Mouse (Mus musculus) splenic B cell, adult 2 months (primary cell): ENCODE results near the gene Klhdc1.

Source experiments
- DNase-seq: peaks from one replicate; pipeline ENCODE4 v3.0.0-alpha.2; 2011; ENCODE audit warnings: low read depth, low spot score
- H3K27me3 ChIP-seq: 2 replicates; pipeline ENCODE4 v1.6.1; 2012; ENCODE audit warnings: mild to moderate bottlenecking, low read length, moderate library complexity, mixed read lengths; ENCODE audit not compliant: control insufficient read depth, poor library complexity, insufficient read depth, severe bottlenecking
- H3K36me3 ChIP-seq: 2 replicates; pipeline ENCODE4 v1.6.1; 2012; ENCODE audit warnings: mild to moderate bottlenecking, low read length, moderate library complexity, mixed read lengths; ENCODE audit not compliant: control insufficient read depth, poor library complexity, insufficient read depth, severe bottlenecking

Gene Klhdc1

GRCm38 (mm10) chr12:69213186-69213777, 27.7 kb upstream of the Klhdc1 start:
- Histone ChIP-seq H3K36me3 (no peaks in the 10 kb centered on the region), H3K27me3 (no peaks in the 10 kb centered on the region)
- DNase-seq: no peak

GRCm38 (mm10) chr12:69214393-69214792, 26.6 kb upstream of the Klhdc1 start:
- H3K36me3 ChIP-seq: no peaks in the 10 kb centered on the region
- no peak for DNase-seq
- no peaks in the 10 kb centered on the region for H3K27me3 ChIP-seq

GRCm38 (mm10) chr12:69215000-69215785, 25.8 kb upstream of the Klhdc1 start:
- H3K27me3 ChIP-seq: no peaks in the 10 kb centered on the region
- DNase-seq: no peak

GRCm38 (mm10) chr12:69216587-69216986, 24.4 kb upstream of the Klhdc1 start:
- Histone ChIP-seq H3K36me3 (no peaks in the 10 kb centered on the region), H3K27me3 (no peaks in the 10 kb centered on the region)
- no peak for DNase-seq

More at GRCm38 (mm10) chr12:69215000-69215785, 25.8 kb upstream of the Klhdc1 start:
- H3K36me3 ChIP-seq: no peaks in the 10 kb centered on the region

- H3K36me3 ChIP-seq: no peaks in the 10 kb centered on the region
- H3K27me3 ChIP-seq: no peaks in the 10 kb centered on the region
- no peak for DNase-seq
Measured at GRCm38 (mm10) chr12:69220613-69221277, 20.2 kb upstream of the Klhdc1 start.

- peak; percentile 80 for DNase-seq
- Histone ChIP-seq H3K27me3 (no peaks in the 10 kb centered on the region), H3K36me3 (no peaks in the 10 kb centered on the region)
Measured at GRCm38 (mm10) chr12:69227776-69228466, 13.1 kb upstream of the Klhdc1 start, which contains the start of gene Pole2. Pole2 (minus strand) TSS chr12:69228195.

- DNase-seq: peak; percentile 68
- H3K36me3 ChIP-seq: no peaks in the 10 kb centered on the region
- no peaks in the 10 kb centered on the region for H3K27me3 ChIP-seq
Measured at GRCm38 (mm10) chr12:69229251-69229650, 11.7 kb upstream of the Klhdc1 start.

- no peak for DNase-seq
- H3K27me3 ChIP-seq: no peaks in the 10 kb centered on the region
- no peaks in the 10 kb centered on the region for H3K36me3 ChIP-seq
Measured at GRCm38 (mm10) chr12:69235782-69236181, 5.2 kb upstream of the Klhdc1 start.

- Histone ChIP-seq H3K36me3 (no peaks in the 10 kb centered on the region), H3K27me3 (no peaks in the 10 kb centered on the region)
- DNase-seq: no peak
Measured at GRCm38 (mm10) chr12:69238284-69238683, 2.7 kb upstream of the Klhdc1 start.

GRCm38 (mm10) chr12:69241405-69241770, 412 bp downstream of the Klhdc1 start:
- no peak for DNase-seq
- Histone ChIP-seq H3K36me3 (no peaks in the 10 kb centered on the region), H3K27me3 (no peaks in the 10 kb centered on the region)

- DNase-seq: peak; percentile 62
- Histone ChIP-seq H3K36me3 (no peaks in the 10 kb centered on the region), H3K27me3 (no peaks in the 10 kb centered on the region)
Measured at GRCm38 (mm10) chr12:69241771-69242431, 925 bp downstream of the Klhdc1 start.

- Histone ChIP-seq H3K36me3 (peaks cover 3% of the 10 kb centered on the region; the same call in 1 of the 2 replicates), H3K27me3 (no peaks in the 10 kb centered on the region)
- no peak for DNase-seq
Measured at GRCm38 (mm10) chr12:69249766-69250165, 8.8 kb downstream of the Klhdc1 start.

GRCm38 (mm10) chr12:69250756-69251155, 9.8 kb downstream of the Klhdc1 start:
- DNase-seq: no peak
- H3K36me3 ChIP-seq: peaks cover 3% of the 10 kb centered on the region; the same call in 1 of the 2 replicates

GRCm38 (mm10) chr12:69253806-69254205, 12.8 kb downstream of the Klhdc1 start:
- peaks cover 3% of the 10 kb centered on the region; the same call in 1 of the 2 replicates for H3K36me3 ChIP-seq
- no peaks in the 10 kb centered on the region for H3K27me3 ChIP-seq
- no peak for DNase-seq

More at GRCm38 (mm10) chr12:69250756-69251155, 9.8 kb downstream of the Klhdc1 start:
- no peaks in the 10 kb centered on the region for H3K27me3 ChIP-seq
